Mouse (Mus musculus) ovary, adult 18-20 months (tissue): Measurements from ENCODE around the gene Zyg11b.

Experiments used
- DNase-seq: peaks from one replicate; pipeline ENCODE4 v3.0.0; 2022; ENCODE audit warnings: low spot score, mixed read lengths

Gene Zyg11b

GRCm38 (mm10) chr4:108196277-108196855, 104.5 kb downstream of the Zyg11b start:
- no peak for DNase-seq

- DNase-seq, result no peak
Observed at GRCm38 (mm10) chr4:108192821-108193323, 108.0 kb downstream of the Zyg11b start.

GRCm38 (mm10) chr4:108182278-108182677, 118.6 kb downstream of the Zyg11b start:
- DNase-seq, result no peak
